Mouse (Mus musculus) myocyte (in vitro differentiated cells): Measurements from ENCODE around the gene 9430015G10Rik. TPM values are rescaled to one million over a fixed set of nuclear protein-coding genes. Genes with fewer than 3 reads are reported as not detected.

Source experiments
- H3K27me3 ChIP-seq: one replicate; pipeline ENCODE4 v1.6.1; 2011; ENCODE audit not compliant: control insufficient read depth, insufficient read depth, insufficient read length
- H3K36me3 ChIP-seq: one replicate; pipeline ENCODE4 v1.6.1; 2011; ENCODE audit not compliant: control insufficient read depth, insufficient read depth
- H3K4me2 ChIP-seq: one replicate; pipeline ENCODE4 v1.6.1; 2011; ENCODE audit warnings: low read depth, control low read depth
- H3K4me3 ChIP-seq: one replicate; pipeline ENCODE4 v1.5.1; 2011; ENCODE audit warnings: mild to moderate bottlenecking, control low read depth, moderate library complexity
- H3K79me2 ChIP-seq: one replicate; pipeline ENCODE4 v1.6.1; 2011; ENCODE audit not compliant: control insufficient read depth, insufficient read depth
- H3ac ChIP-seq: one replicate; pipeline ENCODE4 v1.6.1; 2011; ENCODE audit not compliant: control insufficient read depth, insufficient read length
- CEBPB ChIP-seq: IDR thresholded peaks from 2 replicates; pipeline ENCODE4 v1.6.1; 2011; ENCODE audit warnings: mild to moderate bottlenecking, moderate library complexity; ENCODE audit not compliant: poor library complexity, insufficient read depth, severe bottlenecking
- E2F4 ChIP-seq: IDR thresholded peaks from one replicate; pipeline ENCODE4 v1.6.1; 2011; ENCODE audit warnings: mild to moderate bottlenecking, control low read depth, moderate library complexity; ENCODE audit not compliant: insufficient read depth
- MAX ChIP-seq: IDR thresholded peaks from one replicate; pipeline ENCODE4 v1.6.1; 2011; ENCODE audit warnings: low read depth, mild to moderate bottlenecking, control low read depth
- MYOD1 ChIP-seq, 3 experiments: IDR thresholded peaks; one replicate each; pipeline ENCODE4 v1.6.1; 2011; ENCODE audit warnings: control low read depth in 2 of 3, low read depth in 2 of 3, mild to moderate bottlenecking in 2 of 3, moderate library complexity in 1 of 3; ENCODE audit not compliant: insufficient read length in 2 of 3, control insufficient read depth in 1 of 3
- MYOG ChIP-seq, 3 experiments: IDR thresholded peaks; one replicate each; pipeline ENCODE4 v1.6.1; 2011; ENCODE audit warnings: control low read depth in 2 of 3, low read depth in 2 of 3, mild to moderate bottlenecking in 2 of 3; ENCODE audit not compliant: insufficient read length in 2 of 3, control insufficient read depth in 1 of 3, insufficient read depth in 1 of 3
- POLR2A ChIP-seq: IDR thresholded peaks from one replicate; pipeline ENCODE4 v1.6.1; 2011; ENCODE audit warnings: low read depth, mild to moderate bottlenecking, control low read depth, moderate library complexity; ENCODE audit not compliant: insufficient read length
- POLR2AphosphoS2 ChIP-seq: IDR thresholded peaks from one replicate; pipeline ENCODE4 v1.6.1; 2011; ENCODE audit warnings: low read depth, control low read depth; ENCODE audit not compliant: insufficient read length
- REST ChIP-seq: IDR thresholded peaks from one replicate; pipeline ENCODE4 v1.6.1; 2011; ENCODE audit warnings: mild to moderate bottlenecking, control low read depth, moderate library complexity; ENCODE audit not compliant: insufficient read depth, insufficient read length
- SRF ChIP-seq: IDR thresholded peaks from one replicate; pipeline ENCODE4 v1.6.1; 2011; ENCODE audit warnings: low read depth; ENCODE audit not compliant: control insufficient read depth, insufficient read length
- TCF12 ChIP-seq: IDR thresholded peaks from one replicate; pipeline ENCODE4 v1.6.1; 2011; ENCODE audit warnings: mild to moderate bottlenecking, control low read depth; ENCODE audit not compliant: poor library complexity, insufficient read depth, severe bottlenecking
- TCF3 ChIP-seq: IDR thresholded peaks from one replicate; pipeline ENCODE4 v1.6.1; 2011; ENCODE audit warnings: low read depth, control low read depth; ENCODE audit not compliant: insufficient read length
- USF1 ChIP-seq: IDR thresholded peaks from one replicate; pipeline ENCODE4 v1.6.1; 2011; ENCODE audit warnings: low read depth, mild to moderate bottlenecking, control low read depth, moderate library complexity
- polyA plus RNA-seq: library from polyadenylated mRNA; unstranded; fragments of >200 nt; fragmentation: generic; extraction: Trizol; gene quantifications from one replicate; pipeline ENCODE4 v1.2.1, GENCODE M21; 2012; ENCODE audit warnings: missing spikeins

The 9430015G10Rik gene
- polyA plus RNA-seq, 1 experiment = 11.0 TPM

GRCm38 (mm10) chr4:156128746-156129145 is 19.0 kb downstream of the 9430015G10Rik start:
- TF ChIP-seq REST = no peak
- H3ac ChIP-seq = no peak overlapping the region
- no peaks in the 10 kb centered on the region for H3K36me3 ChIP-seq
- no peaks in the 10 kb centered on the region for H3K79me2 ChIP-seq
- H3K4me3 ChIP-seq = no peak overlapping the region
- H3K27me3 ChIP-seq = no peaks in the 10 kb centered on the region
- H3K4me2 ChIP-seq = no peak overlapping the region

- no peaks in the 10 kb centered on the region for H3K79me2 ChIP-seq
- no peak within 1 kb of the TSS for H3K4me3 ChIP-seq
- H3ac ChIP-seq = no peak within 1 kb of the TSS
- H3K4me2 ChIP-seq = no peak within 1 kb of the TSS
- H3K27me3 ChIP-seq = no peaks in the 10 kb centered on the region
- TF ChIP-seq SRF = no peak
- TF ChIP-seq TCF3 = no peak
- TF ChIP-seq E2F4 = no peak
- no peak for TF ChIP-seq MYOD1 (IDR thresholded peaks at IDR 0.05; ENCODE audit: control insufficient read depth in 1 of 3, insufficient read length in 2 of 3, low read depth in 2 of 3)
- TF ChIP-seq CEBPB = no peak
- TF ChIP-seq MAX = no peak
- TF ChIP-seq REST = no peak
- no peak for TF ChIP-seq POLR2A
- no peak for TF ChIP-seq MYOG (IDR thresholded peaks at IDR 0.05; ENCODE audit: control insufficient read depth in 1 of 3, insufficient read depth in 1 of 3, insufficient read length in 2 of 3, low read depth in 2 of 3)
- TF ChIP-seq USF1 = no peak
- no peak for TF ChIP-seq POLR2AphosphoS2
- no peak for TF ChIP-seq TCF12
- H3K36me3 ChIP-seq = no peaks in the 10 kb centered on the region
Measured at GRCm38 (mm10) chr4:156130436-156130835, 20.7 kb downstream of the 9430015G10Rik start, which contains the start of gene Rnf223. Rnf223 (plus strand) TSS chr4:156130513.

- no peak overlapping the region for H3K4me2 ChIP-seq
- TF ChIP-seq MYOG (IDR thresholded peaks at IDR 0.05; ENCODE audit: control insufficient read depth in 1 of 3, insufficient read depth in 1 of 3, insufficient read length in 2 of 3, low read depth in 2 of 3) (no peak), POLR2A (no peak)
- H3K27me3 ChIP-seq = no peaks in the 10 kb centered on the region
- H3K36me3 ChIP-seq = no peaks in the 10 kb centered on the region
- no peak overlapping the region for H3K4me3 ChIP-seq
- no peaks in the 10 kb centered on the region for H3K79me2 ChIP-seq
- no peak overlapping the region for H3ac ChIP-seq
Measured at GRCm38 (mm10) chr4:156130940-156131339, 21.2 kb downstream of the 9430015G10Rik start.

- no peak overlapping the region for H3K4me3 ChIP-seq
- H3K79me2 ChIP-seq = no peaks in the 10 kb centered on the region
- H3ac ChIP-seq = no peak overlapping the region
- H3K36me3 ChIP-seq = no peaks in the 10 kb centered on the region
- H3K27me3 ChIP-seq = no peaks in the 10 kb centered on the region
- no peak for TF ChIP-seq POLR2A
- TF ChIP-seq MYOG (IDR thresholded peaks at IDR 0.05; ENCODE audit: control insufficient read depth in 1 of 3, insufficient read depth in 1 of 3, insufficient read length in 2 of 3, low read depth in 2 of 3) = no peak
- TF ChIP-seq MYOD1 (IDR thresholded peaks at IDR 0.05; ENCODE audit: control insufficient read depth in 1 of 3, insufficient read length in 2 of 3, low read depth in 2 of 3) = no peak
- no peak for TF ChIP-seq TCF12
- no peak for TF ChIP-seq SRF
- no peak for TF ChIP-seq POLR2AphosphoS2
- no peak for TF ChIP-seq TCF3
- no peak for TF ChIP-seq CEBPB
- TF ChIP-seq USF1 = no peak
- TF ChIP-seq MAX = no peak
- no peak for TF ChIP-seq E2F4
- no peak overlapping the region for H3K4me2 ChIP-seq
Measured at GRCm38 (mm10) chr4:156133334-156133733, 23.6 kb downstream of the 9430015G10Rik start.

- Histone ChIP-seq H3ac (no peak overlapping the region), H3K4me2 (no peak overlapping the region), H3K27me3 (no peaks in the 10 kb centered on the region), H3K36me3 (no peaks in the 10 kb centered on the region), H3K4me3 (no peak overlapping the region), H3K79me2 (no peaks in the 10 kb centered on the region)
- TF ChIP-seq MAX = no peak
- no peak for TF ChIP-seq MYOG (IDR thresholded peaks at IDR 0.05; ENCODE audit: control insufficient read depth in 1 of 3, insufficient read depth in 1 of 3, insufficient read length in 2 of 3, low read depth in 2 of 3)
- TF ChIP-seq CEBPB = no peak
- no peak for TF ChIP-seq MYOD1 (IDR thresholded peaks at IDR 0.05; ENCODE audit: control insufficient read depth in 1 of 3, insufficient read length in 2 of 3, low read depth in 2 of 3)
- no peak for TF ChIP-seq SRF
- no peak for TF ChIP-seq TCF3
- no peak for TF ChIP-seq USF1
- TF ChIP-seq POLR2A = no peak
- TF ChIP-seq E2F4 = no peak
- TF ChIP-seq REST = no peak
- no peak for TF ChIP-seq POLR2AphosphoS2
Measured at GRCm38 (mm10) chr4:156133943-156134605, 24.3 kb downstream of the 9430015G10Rik start.
